Comparison of ENCODE assay signal across 12 mouse cellular contexts in genomic region chr12:112171657-112172056, GRCm38 (mm10). TPM values are rescaled to one million over a fixed set of nuclear protein-coding genes. Genes with fewer than 3 reads are reported as not detected.
DNase-seq lines count a peak whose midpoint lies in the region; ATAC-seq lines count a peak whose summit lies in the region.
"Had no signal": no experiment of that assay in that cellular context is flagged by ENCODE, and none has a peak within 500 bp of the region (broad histone marks: within the 10 kb centered on the region; RNA-seq: fewer than 3 reads in every experiment).

No protein-coding gene starts in this region.

- H3K27ac ChIP-seq in forebrain, embryonic 12.5 days = peak overlapping the region; percentile 87
- H3K27ac ChIP-seq in hindbrain, embryonic 15.5 days (replicated peaks) = peak overlapping the region; percentile 73
- 0 out of 2 replicates have a peak overlapping the region, but pooled peaks have one; percentile 28 for H3K27ac ChIP-seq in neural tube, embryonic 15.5 days (replicated peaks)
- H3K27ac ChIP-seq in kidney, embryonic 15.5 days = no peak overlapping the region
- H3K27ac ChIP-seq: heart, embryonic 13.5 days had no signal

- peaks cover 42% of the 10 kb centered on the region for H3K4me1 ChIP-seq in forebrain, embryonic 12.5 days
- H3K4me1 ChIP-seq in hindbrain, embryonic 15.5 days (replicated peaks) = peaks cover 37% of the 10 kb centered on the region
- peaks cover 46% of the 10 kb centered on the region for H3K4me1 ChIP-seq in neural tube, embryonic 15.5 days
- H3K4me1 ChIP-seq in kidney, embryonic 15.5 days = peaks cover 24% of the 10 kb centered on the region

- ATAC-seq in forebrain, embryonic 12.5 days (ENCODE audit: low FRiP score) = no peak
- ATAC-seq in hindbrain, embryonic 15.5 days (ENCODE audit: low FRiP score, low read depth) = no peak
- ATAC-seq in neural tube, embryonic 15.5 days (ENCODE audit: low FRiP score) = no peak
- ATAC-seq in kidney, embryonic 15.5 days (replicated peaks; ENCODE audit: low FRiP score) = no peak
- ATAC-seq: activated CD4-positive, CD25-positive, alpha-beta regulatory T cell, adult 4 months had no signal

- H3K4me2 ChIP-seq in forebrain, embryonic 12.5 days = peak overlapping the region; percentile 19
- no peak overlapping the region for H3K4me2 ChIP-seq in hindbrain, embryonic 15.5 days
- no peak overlapping the region for H3K4me2 ChIP-seq in neural tube, embryonic 15.5 days
- H3K4me2 ChIP-seq in kidney, embryonic 15.5 days = no peak overlapping the region
- H3K4me2 ChIP-seq: heart, embryonic 13.5 days had no signal

- H3K4me3 ChIP-seq in forebrain, embryonic 12.5 days (replicated peaks) = no peak overlapping the region
- no peak overlapping the region for H3K4me3 ChIP-seq in hindbrain, embryonic 15.5 days
- H3K4me3 ChIP-seq in neural tube, embryonic 15.5 days (replicated peaks) = no peak overlapping the region
- H3K4me3 ChIP-seq in kidney, embryonic 15.5 days (replicated peaks) = no peak overlapping the region
- H3K4me3 ChIP-seq: heart, embryonic 13.5 days had no signal

- H3K27me3 ChIP-seq in forebrain, embryonic 12.5 days = no peaks in the 10 kb centered on the region
- H3K27me3 ChIP-seq in hindbrain, embryonic 15.5 days = no peaks in the 10 kb centered on the region
- no peaks in the 10 kb centered on the region for H3K27me3 ChIP-seq in neural tube, embryonic 15.5 days (replicated peaks)
- peaks cover 3% of the 10 kb centered on the region; the same call in 1 of the 2 replicates for H3K27me3 ChIP-seq in kidney, embryonic 15.5 days

- peak overlapping the region; percentile 29; the same call in 1 of the 2 replicates for H3K9ac ChIP-seq in forebrain, embryonic 12.5 days
- no peak overlapping the region for H3K9ac ChIP-seq in hindbrain, embryonic 15.5 days
- H3K9ac ChIP-seq in neural tube, embryonic 15.5 days (replicated peaks) = no peak overlapping the region; the same call in 1 of the 2 replicates
- no peak overlapping the region for H3K9ac ChIP-seq in kidney, embryonic 15.5 days
- H3K9ac ChIP-seq: heart, embryonic 13.5 days had no signal

- 97% methylated on average over 1 of the region's 1 CpGs for WGBS in forebrain, embryonic 12.5 days
- 72% methylated on average over 1 of the region's 1 CpGs for WGBS in hindbrain, embryonic 15.5 days
- WGBS in neural tube, embryonic 15.5 days = 95% methylated on average over 1 of the region's 1 CpGs
- WGBS in kidney, embryonic 15.5 days = 95% methylated on average over 1 of the region's 1 CpGs

- DNase-seq in embryo, embryonic 11 days = peak; percentile 51
- no peak for DNase-seq in adrenal gland, adult 2 months
- DNase-seq in urinary bladder, postnatal 10 days (ENCODE audit: low spot score) = no peak
- DNase-seq: cerebellum, adult 8-10 months; kidney, postnatal 10 days had no signal

- H3K9me3 ChIP-seq in forebrain, embryonic 12.5 days = no peaks in the 10 kb centered on the region
- H3K9me3 ChIP-seq in hindbrain, embryonic 15.5 days = no peaks in the 10 kb centered on the region
- no peaks in the 10 kb centered on the region for H3K9me3 ChIP-seq in neural tube, embryonic 15.5 days (replicated peaks)
- no peaks in the 10 kb centered on the region for H3K9me3 ChIP-seq in kidney, embryonic 15.5 days (replicated peaks)
- H3K9me3 ChIP-seq: heart, embryonic 13.5 days had no signal

- peaks cover 77% of the 10 kb centered on the region for H3K36me3 ChIP-seq in forebrain, embryonic 12.5 days (replicated peaks)
- H3K36me3 ChIP-seq in hindbrain, embryonic 15.5 days = no peaks in the 10 kb centered on the region
- peaks cover 16% of the 10 kb centered on the region for H3K36me3 ChIP-seq in neural tube, embryonic 15.5 days
- H3K36me3 ChIP-seq in kidney, embryonic 15.5 days = peaks cover 5% of the 10 kb centered on the region; the same call in 1 of the 2 replicates

RNA-seq across cellular contexts. Expression of gene Kif26a, which starts 25.6 kb away (rescaled TPM):
- 11.8 and 14.0 TPM in 2 replicates for polyA plus RNA-seq in forebrain, embryonic 12.5 days (2016; fragmentation: Nextera tagmentation; extraction: Ambion mirVana)
- 4.3 and 4.9 TPM in 2 replicates for polyA plus RNA-seq in hindbrain, embryonic 15.5 days (2015; fragmentation: Nextera tagmentation; extraction: Ambion mirVana)
- polyA plus RNA-seq in neural tube, embryonic 15.5 days (2015; fragmentation: Nextera tagmentation; extraction: Ambion mirVana) = 4.0 and 4.2 TPM in 2 replicates
- 3.6 and 4.5 TPM in 2 replicates for polyA plus RNA-seq in kidney, embryonic 15.5 days (2015; fragmentation: Nextera tagmentation; extraction: Ambion mirVana)
- 1 to 10 TPM; 6.1 to 9.5 TPM for total RNA-seq in adrenal gland, adult 2 months (2021)
- 11.8 and 17.0 TPM in 2 replicates for polyA plus RNA-seq in adrenal gland, adult 2 months (2012; rRNA removed)
- total RNA-seq: neutrophil, adult 5-6 weeks had no signal
- polyA plus RNA-seq: activated CD4-positive, CD25-positive, alpha-beta regulatory T cell, adult 4 months had no signal
